Mouse (Mus musculus) lung, embryonic 15.5 days (tissue): ENCODE results near the gene Sparcl1. TPM values are rescaled to one million over a fixed set of nuclear protein-coding genes. Genes with fewer than 3 reads are reported as not detected.

Source experiments
- ATAC-seq: fragments of 200-750 bp; cut with Nextera tagmentation; 2 replicates; pipeline ENCODE4 v1.8.0; 2017; ENCODE audit warnings: moderate number of reproducible peaks, borderline replicate concordance; ENCODE audit not compliant: low FRiP score, low TSS enrichment; ENCODE audit errors: extremely low read depth
- H3K27ac ChIP-seq: fragments of 300-500 bp; sonication (generic); 2 replicates; pipeline ENCODE4 v1.5.1; 2015; ENCODE audit warnings: moderate library complexity, mild to moderate bottlenecking, inconsistent platforms
- H3K27me3 ChIP-seq: fragments of 300-500 bp; sonication (generic); 2 replicates; pipeline ENCODE4 v1.6.1; 2015; ENCODE audit warnings: inconsistent platforms
- H3K36me3 ChIP-seq: fragments of 300-500 bp; sonication (generic); 2 replicates; pipeline ENCODE4 v1.6.1; 2015; ENCODE audit warnings: inconsistent platforms
- H3K4me1 ChIP-seq: fragments of 300-500 bp; sonication (generic); 2 replicates; pipeline ENCODE4 v1.6.1; 2015; ENCODE audit warnings: inconsistent platforms
- H3K4me2 ChIP-seq: fragments of 300-500 bp; sonication (generic); 2 replicates; pipeline ENCODE4 v1.6.1; 2015; ENCODE audit warnings: inconsistent platforms, mild to moderate bottlenecking, moderate library complexity
- H3K4me3 ChIP-seq: fragments of 300-500 bp; sonication (generic); 2 replicates; pipeline ENCODE4 v1.5.1; 2015; ENCODE audit warnings: mild to moderate bottlenecking, inconsistent platforms
- H3K9ac ChIP-seq: fragments of 300-500 bp; sonication (generic); 2 replicates; pipeline ENCODE4 v1.6.1; 2015; ENCODE audit warnings: inconsistent platforms
- H3K9me3 ChIP-seq: fragments of 300-500 bp; sonication (generic); 2 replicates; pipeline ENCODE4 v1.6.1; 2016; ENCODE audit warnings: inconsistent platforms
- WGBS: fragments of 180-500 bp; shearing (Covaris S2); methylation state at CpG from one replicate; pipeline ENCODE4 v1.1.7; 2015; 5-methylcytosine and 5-hydroxymethylcytosine counted together
- polyA plus RNA-seq: library from polyadenylated mRNA; unstranded; fragments of >200 nt; fragmentation: Nextera tagmentation; extraction: Ambion mirVana; gene quantifications from 2 replicates; pipeline ENCODE4 v1.2.1, GENCODE M21; 2015

The Sparcl1 gene
- 343 and 369 TPM in 2 replicates for polyA plus RNA-seq

DNA sequence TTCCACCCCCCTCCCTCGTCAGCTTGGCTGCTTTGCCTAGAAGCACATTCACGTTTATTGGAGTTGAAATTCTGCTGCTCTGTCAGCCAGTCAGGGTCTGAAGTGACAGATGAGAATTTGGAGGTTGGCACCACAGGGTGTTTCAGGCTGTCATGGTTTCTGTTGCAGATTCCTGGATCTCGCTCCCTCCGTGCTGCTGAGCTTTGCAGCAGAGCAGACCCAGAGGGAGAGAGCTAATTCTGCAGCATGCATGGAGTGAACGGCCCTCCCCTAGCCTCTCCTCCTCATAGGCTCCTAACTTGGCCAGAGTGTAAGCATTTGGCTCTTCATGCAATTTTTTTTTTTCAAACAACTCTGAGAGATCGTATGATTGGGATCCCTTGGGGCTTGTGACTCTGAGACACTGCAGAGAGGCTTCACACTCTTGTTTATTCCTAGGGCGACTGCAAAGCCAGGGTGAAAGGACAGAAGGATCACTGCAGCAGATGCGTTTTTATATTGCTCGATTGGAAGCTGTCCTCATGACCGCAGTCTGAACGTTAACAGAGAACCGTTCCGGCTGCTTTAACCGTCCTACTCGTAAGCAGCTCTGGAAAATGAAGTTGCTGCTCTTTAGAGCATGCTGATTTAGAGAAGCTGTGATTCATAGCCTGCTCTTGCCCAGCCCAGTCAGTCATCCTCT is at the start of gene Sparcl1:
TSS of gene Sparcl1 (minus strand) at position 243 of the 682 bp plus-strand sequence.
- Histone ChIP-seq H3K9me3 (no peaks in the 10 kb centered on the region), H3K27me3 (no peaks in the 10 kb centered on the region), H3K27ac (peak within 1 kb of the TSS; percentile 92), H3K4me1 (peaks cover 48% of the 10 kb centered on the region), H3K4me3 (peak within 1 kb of the TSS; percentile 41), H3K36me3 (no peaks in the 10 kb centered on the region), H3K4me2 (peak within 1 kb of the TSS; percentile 49), H3K9ac (peak within 1 kb of the TSS; percentile 33)
- ATAC-seq: peak; percentile 68
- WGBS: 11% methylated on average over 15 of the region's 15 CpGs

DNA sequence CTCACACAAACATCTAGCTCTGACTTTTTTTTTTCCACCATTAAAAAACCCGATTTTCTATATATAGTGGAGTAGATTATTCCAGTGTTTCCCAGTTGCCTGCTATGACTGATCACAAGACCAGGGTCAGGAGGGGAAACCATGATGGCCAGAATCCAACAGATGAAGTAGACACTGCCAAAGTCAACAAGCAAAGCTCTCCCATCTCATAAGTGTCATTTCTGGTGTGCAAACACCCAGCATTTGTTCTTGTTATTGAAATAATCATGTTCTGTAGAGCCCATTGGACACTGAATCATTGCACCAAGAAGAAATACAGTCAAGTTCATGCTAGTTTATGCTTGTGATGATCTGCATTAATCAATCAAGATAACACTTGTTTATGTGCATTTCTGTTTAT is 47.9 kb upstream of the Sparcl1 start:
- Histone ChIP-seq H3K4me1 (peaks cover 12% of the 10 kb centered on the region; the same call in 1 of the 2 replicates), H3K36me3 (no peaks in the 10 kb centered on the region), H3K9me3 (no peaks in the 10 kb centered on the region), H3K27ac (no peak overlapping the region), H3K27me3 (no peaks in the 10 kb centered on the region), H3K4me3 (no peak overlapping the region), H3K9ac (no peak overlapping the region), H3K4me2 (no peak overlapping the region)
- WGBS: 36% methylated on average over 1 of the region's 1 CpGs
- ATAC-seq: peak; percentile 89; the same call in 1 of the 2 replicates

DNA sequence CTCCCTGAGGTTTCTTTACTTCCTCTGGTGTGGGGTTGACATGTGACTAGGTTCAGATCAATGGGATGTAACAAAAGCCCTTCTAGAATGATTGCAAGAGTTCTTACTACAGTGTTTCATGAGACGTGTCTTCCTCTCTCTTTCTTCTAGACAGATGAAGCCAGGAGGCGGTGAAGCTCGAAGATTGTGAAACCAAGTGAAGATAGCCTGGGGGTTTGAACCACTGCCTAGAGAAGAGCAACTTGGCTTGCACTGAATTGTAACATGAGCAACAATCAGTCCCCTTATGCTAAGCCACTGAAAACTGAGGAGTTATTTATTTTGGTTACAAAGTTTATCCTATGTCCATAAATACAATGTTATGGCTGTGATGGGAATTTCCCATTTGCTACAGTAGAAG is 47.0 kb upstream of the Sparcl1 start:
- Histone ChIP-seq H3K36me3 (no peaks in the 10 kb centered on the region), H3K9ac (no peak overlapping the region), H3K9me3 (no peaks in the 10 kb centered on the region), H3K4me2 (no peak overlapping the region), H3K4me1 (peaks cover 12% of the 10 kb centered on the region; the same call in 1 of the 2 replicates), H3K27me3 (no peaks in the 10 kb centered on the region), H3K4me3 (no peak overlapping the region), H3K27ac (peak overlapping the region; percentile 39; the same call in 1 of the 2 replicates)
- ATAC-seq: no peak
- 57% methylated on average over 3 of the region's 3 CpGs for WGBS

DNA sequence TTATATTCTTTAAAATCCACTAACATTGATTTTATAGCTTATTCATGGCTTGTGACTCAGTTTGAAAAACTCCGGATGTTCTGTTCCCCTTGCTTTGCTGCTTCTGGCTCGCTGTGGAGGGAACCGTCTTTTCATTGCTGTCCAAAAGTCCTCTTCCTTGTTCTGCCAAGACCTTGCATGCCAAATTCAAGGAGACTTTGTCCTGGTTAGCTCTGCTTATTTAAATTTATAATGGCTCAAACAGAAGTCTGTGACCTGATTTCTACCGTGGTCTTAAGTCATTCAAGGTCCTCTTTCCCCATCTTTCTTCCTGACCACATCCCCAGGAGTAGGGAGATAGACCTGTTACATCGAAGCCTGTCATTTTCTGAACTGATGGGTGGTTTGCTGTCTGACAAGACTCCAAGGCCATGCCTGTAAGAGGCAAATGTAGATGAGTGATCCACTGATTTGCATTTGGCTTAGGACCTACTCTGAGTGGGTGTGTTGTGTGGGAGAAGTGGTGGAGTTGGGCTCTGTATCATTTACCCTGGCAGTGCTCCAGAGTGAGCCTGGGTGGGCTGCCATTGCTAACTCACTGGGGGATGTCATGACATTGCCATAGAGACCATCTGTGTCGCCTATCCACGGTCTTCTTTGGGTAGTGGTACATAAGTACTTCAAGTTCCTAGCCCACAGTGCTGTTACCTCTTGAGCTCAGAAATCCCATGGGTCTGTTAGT is 45.0 kb upstream of the Sparcl1 start:
- Histone ChIP-seq H3K4me1 (peaks cover 12% of the 10 kb centered on the region; the same call in 1 of the 2 replicates), H3K4me2 (no peak overlapping the region), H3K27ac (no peak overlapping the region), H3K27me3 (no peaks in the 10 kb centered on the region), H3K9ac (no peak overlapping the region), H3K36me3 (no peaks in the 10 kb centered on the region), H3K4me3 (no peak overlapping the region), H3K9me3 (no peaks in the 10 kb centered on the region)
- ATAC-seq: no peak
- WGBS: 71% methylated on average over 7 of the region's 7 CpGs

DNA sequence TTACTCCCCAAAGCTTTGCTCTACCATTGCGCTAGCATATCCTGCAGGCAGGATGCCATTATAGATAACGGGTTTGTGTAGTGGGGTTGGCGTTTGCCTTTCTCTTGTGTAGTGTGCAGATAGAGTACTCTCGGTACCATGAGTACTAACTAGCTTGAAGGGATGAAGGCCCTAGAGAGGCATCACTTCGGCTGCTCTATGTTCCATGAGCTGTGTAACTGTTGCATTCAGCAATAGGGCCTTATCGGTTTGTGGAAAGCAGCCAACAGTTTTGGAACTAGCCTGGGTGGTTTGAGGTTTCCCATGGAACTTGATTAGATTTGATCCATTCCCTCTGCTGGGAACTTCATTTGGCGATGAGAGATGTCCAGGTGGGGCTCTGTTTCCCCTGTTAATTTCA is 44.2 kb upstream of the Sparcl1 start:
- Histone ChIP-seq H3K27ac (no peak overlapping the region), H3K4me2 (no peak overlapping the region), H3K36me3 (no peaks in the 10 kb centered on the region), H3K4me1 (peaks cover 12% of the 10 kb centered on the region; the same call in 1 of the 2 replicates), H3K9me3 (no peaks in the 10 kb centered on the region), H3K9ac (no peak overlapping the region), H3K4me3 (no peak overlapping the region), H3K27me3 (no peaks in the 10 kb centered on the region)
- no peak for ATAC-seq
- 88% methylated on average over 7 of the region's 7 CpGs for WGBS

DNA sequence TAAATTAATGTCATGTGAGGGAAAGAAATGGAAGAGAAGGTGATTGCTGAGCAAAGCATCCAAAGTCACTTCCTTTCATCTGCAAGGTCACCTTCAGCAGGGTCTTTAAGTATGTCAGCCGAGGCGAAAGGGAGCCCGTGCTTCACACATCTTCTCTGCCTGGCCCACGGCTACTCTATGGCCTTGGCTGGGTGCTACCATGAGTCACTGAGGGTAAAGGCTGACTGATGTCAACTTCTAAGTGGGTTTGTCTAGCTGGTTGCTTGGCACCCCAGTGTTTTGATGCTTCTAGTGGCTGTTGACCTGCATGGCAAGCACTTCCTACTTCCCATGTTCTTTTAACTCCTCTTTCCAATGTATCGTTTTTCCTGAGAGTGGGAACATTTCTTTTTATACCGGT is 36.7 kb upstream of the Sparcl1 start:
- Histone ChIP-seq H3K27ac (no peak overlapping the region), H3K4me2 (no peak overlapping the region), H3K4me3 (no peak overlapping the region), H3K9me3 (no peaks in the 10 kb centered on the region), H3K9ac (no peak overlapping the region), H3K27me3 (no peaks in the 10 kb centered on the region), H3K4me1 (no peaks in the 10 kb centered on the region), H3K36me3 (no peaks in the 10 kb centered on the region)
- ATAC-seq: no peak
- 86% methylated on average over 6 of the region's 6 CpGs for WGBS

DNA sequence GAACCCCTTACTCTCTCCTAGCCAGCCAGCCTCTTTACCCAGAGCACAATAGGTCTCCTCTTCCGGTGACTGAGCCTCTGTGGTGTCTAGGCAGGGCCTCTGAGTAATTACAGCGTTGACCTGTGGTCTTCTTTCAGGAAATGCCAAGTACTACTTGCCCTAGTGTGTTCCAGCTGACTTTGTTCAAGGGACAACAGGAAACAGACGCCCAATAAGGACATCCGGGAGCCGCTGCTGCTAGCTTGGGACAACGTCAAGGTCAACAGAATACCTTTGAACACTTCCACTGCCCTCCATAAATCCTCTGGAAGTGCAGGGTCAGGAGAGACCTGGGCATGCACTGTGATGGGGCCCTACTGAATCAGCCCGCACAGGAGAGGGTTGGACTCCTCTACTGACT is 35.8 kb upstream of the Sparcl1 start:
- no peaks in the 10 kb centered on the region for H3K4me1 ChIP-seq
- H3K27ac ChIP-seq: peak overlapping the region; percentile 61
- H3K36me3 ChIP-seq: no peaks in the 10 kb centered on the region
- H3K27me3 ChIP-seq: no peaks in the 10 kb centered on the region
- H3K4me3 ChIP-seq: no peak overlapping the region
- H3K9ac ChIP-seq: no peak overlapping the region
- H3K9me3 ChIP-seq: no peaks in the 10 kb centered on the region
- WGBS: 49% methylated on average over 7 of the region's 7 CpGs
- H3K4me2 ChIP-seq: no peak overlapping the region
- peak; percentile 81 for ATAC-seq

DNA sequence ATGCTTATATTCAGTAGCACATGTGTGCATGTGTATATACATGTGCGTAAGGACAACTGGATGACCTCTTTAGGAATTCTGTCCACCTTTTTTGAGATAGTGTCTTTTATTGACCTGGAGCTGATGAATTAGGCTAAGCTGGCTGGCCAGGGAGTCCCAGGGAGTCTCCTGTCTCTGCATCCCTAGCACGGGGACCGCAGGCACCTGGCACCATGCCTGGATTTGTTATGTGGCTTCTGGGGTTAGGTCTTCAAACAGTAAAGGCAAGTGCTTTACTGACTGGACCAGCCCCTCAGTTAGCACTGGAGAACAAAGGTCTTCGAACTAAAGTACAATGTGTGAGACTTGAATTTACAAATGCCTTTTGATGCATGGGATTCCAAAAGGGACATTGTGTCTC is 30.5 kb upstream of the Sparcl1 start:
- H3K27ac ChIP-seq: no peak overlapping the region
- no peak overlapping the region for H3K4me3 ChIP-seq
- H3K36me3 ChIP-seq: no peaks in the 10 kb centered on the region
- 64% methylated on average over 4 of the region's 4 CpGs for WGBS
- no peaks in the 10 kb centered on the region for H3K9me3 ChIP-seq
- no peak overlapping the region for H3K4me2 ChIP-seq
- H3K27me3 ChIP-seq: no peaks in the 10 kb centered on the region
- ATAC-seq: no peak
- H3K4me1 ChIP-seq: no peaks in the 10 kb centered on the region
- H3K9ac ChIP-seq: no peak overlapping the region

DNA sequence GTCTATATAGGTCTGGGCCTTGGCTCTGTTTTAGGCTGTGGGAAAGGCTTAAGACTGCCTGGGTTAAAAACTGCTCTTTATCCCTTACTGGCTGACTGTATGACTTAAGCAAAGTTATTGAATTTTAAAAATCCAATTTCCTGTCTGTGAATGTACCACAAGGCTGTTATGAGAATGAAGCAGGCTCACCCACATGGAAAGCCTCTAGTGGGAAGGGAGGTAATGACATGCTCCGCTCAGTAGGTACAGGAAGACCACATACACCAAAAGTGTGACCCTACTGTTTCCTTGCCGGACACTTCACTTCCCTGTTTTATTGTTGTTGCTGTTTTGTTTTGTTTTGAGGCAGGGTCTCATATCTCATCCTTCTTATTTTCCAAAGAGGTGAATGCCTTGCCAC is 27.5 kb upstream of the Sparcl1 start:
- no peaks in the 10 kb centered on the region for H3K27me3 ChIP-seq
- H3K9me3 ChIP-seq: no peaks in the 10 kb centered on the region
- no peak overlapping the region for H3K4me2 ChIP-seq
- no peak overlapping the region for H3K27ac ChIP-seq
- H3K9ac ChIP-seq: no peak overlapping the region
- no peak for ATAC-seq
- H3K36me3 ChIP-seq: no peaks in the 10 kb centered on the region
- 70% methylated on average over 2 of the region's 2 CpGs for WGBS
- H3K4me3 ChIP-seq: no peak overlapping the region
- 0 out of 2 replicates have a peak, but pooled peaks cover 7% of the 10 kb centered on the region for H3K4me1 ChIP-seq

DNA sequence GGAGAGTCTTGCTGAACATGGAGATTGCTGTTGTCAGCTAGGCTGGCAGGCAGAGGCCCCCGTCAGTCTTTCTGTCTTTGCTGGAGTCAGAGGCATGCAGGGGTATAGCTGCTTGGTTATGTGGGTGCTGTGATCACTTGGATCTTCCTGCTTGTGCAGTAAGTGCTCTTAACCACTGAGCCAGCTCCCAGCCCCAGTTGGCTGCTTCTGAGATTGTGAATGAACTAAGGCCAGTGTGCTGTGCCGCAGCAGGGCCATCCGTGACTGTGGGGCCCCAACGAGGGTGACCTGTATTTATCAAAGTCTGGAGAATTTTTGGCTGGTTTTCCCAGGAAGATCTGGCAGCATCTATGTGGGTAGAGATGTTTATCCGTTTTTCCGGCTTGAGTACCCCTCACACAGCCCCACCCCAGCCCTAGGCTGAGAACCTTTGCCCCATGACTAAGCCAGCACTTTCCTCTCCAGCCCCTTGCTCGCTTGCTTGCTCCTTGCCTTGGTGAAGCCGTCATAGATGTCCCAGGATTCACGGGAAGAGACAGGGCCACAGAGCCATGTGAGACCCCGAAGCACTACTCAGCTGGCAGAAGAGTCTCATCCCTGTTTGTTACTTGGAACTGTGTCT is 24.5 kb upstream of the Sparcl1 start:
- no peaks in the 10 kb centered on the region for H3K9me3 ChIP-seq

DNA sequence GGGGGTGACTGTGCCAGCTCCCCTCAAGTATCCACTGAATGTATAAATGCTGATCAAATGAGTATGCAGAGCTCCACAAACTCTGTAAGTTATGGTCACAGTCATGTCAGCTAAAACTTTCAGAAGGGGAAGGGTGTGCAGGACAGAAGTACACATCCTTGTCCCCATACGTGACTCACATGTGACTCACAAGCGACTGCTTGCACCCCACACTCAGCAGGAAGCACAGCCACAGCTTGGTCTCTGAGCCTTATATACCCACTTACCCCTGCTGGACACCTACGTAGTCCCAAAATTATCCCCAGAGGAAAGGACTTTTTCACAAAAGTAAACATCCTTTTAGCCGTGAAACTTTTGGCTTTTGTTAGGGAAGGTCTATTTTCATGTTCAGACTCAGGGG is 20.2 kb upstream of the Sparcl1 start:
- Histone ChIP-seq H3K27me3 (no peaks in the 10 kb centered on the region), H3K4me3 (no peak overlapping the region), H3K9me3 (no peaks in the 10 kb centered on the region), H3K36me3 (no peaks in the 10 kb centered on the region), H3K9ac (no peak overlapping the region), H3K4me2 (no peak overlapping the region), H3K27ac (no peak overlapping the region), H3K4me1 (0 out of 2 replicates have a peak, but pooled peaks cover 9% of the 10 kb centered on the region)
- WGBS: 48% methylated on average over 4 of the region's 4 CpGs
- ATAC-seq: no peak

More for the DNA sequence above, 24.5 kb upstream of the Sparcl1 start:
- ATAC-seq: peak; percentile 39; the same call in 1 of the 2 replicates
- Histone ChIP-seq H3K4me2 (no peak overlapping the region), H3K4me3 (no peak overlapping the region), H3K27ac (no peak overlapping the region), H3K4me1 (0 out of 2 replicates have a peak, but pooled peaks cover 7% of the 10 kb centered on the region), H3K9ac (no peak overlapping the region), H3K36me3 (no peaks in the 10 kb centered on the region), H3K27me3 (no peaks in the 10 kb centered on the region)
- WGBS: 41% methylated on average over 10 of the region's 10 CpGs

DNA sequence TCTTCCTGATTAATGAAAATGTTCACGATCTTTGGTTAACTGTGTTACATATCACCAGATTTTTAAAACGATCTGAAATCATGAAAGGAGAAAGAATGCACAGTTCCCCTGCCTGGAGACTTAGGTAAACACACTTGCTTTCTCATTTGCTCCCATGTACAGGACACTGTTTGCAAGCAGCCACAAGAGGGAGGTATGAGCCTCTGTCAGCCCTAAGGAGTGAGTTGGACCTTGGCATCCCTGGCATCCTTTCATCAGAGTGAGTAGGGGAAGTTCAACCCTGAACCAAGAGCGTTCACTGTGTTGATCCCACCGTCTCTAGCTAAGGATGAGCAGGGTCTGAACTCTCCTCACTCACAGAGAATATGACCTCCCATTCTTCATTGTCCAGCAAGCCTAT is 18.0 kb upstream of the Sparcl1 start:
- Histone ChIP-seq H3K4me1 (peaks cover 10% of the 10 kb centered on the region), H3K9me3 (no peaks in the 10 kb centered on the region), H3K36me3 (no peaks in the 10 kb centered on the region), H3K9ac (no peak overlapping the region), H3K27ac (no peak overlapping the region), H3K4me3 (no peak overlapping the region), H3K4me2 (no peak overlapping the region), H3K27me3 (no peaks in the 10 kb centered on the region)
- ATAC-seq: peak; percentile 49; the same call in 1 of the 2 replicates
- WGBS: 38% methylated on average over 4 of the region's 4 CpGs
